Mouse (Mus musculus) T-helper 1 cell (primary cell): Measurements from ENCODE around the gene Hnrnpdl.

ENCODE experiments used
- in situ Hi-C: fragments of 300-600 bp; cut with MboI, MseI; formaldehyde crosslinking; loops from one replicate; pipeline ENCODE4 v1.15.1; 2025; ENCODE audit warnings: high pct_unique_total_duplicates

The Hnrnpdl gene

DNA sequence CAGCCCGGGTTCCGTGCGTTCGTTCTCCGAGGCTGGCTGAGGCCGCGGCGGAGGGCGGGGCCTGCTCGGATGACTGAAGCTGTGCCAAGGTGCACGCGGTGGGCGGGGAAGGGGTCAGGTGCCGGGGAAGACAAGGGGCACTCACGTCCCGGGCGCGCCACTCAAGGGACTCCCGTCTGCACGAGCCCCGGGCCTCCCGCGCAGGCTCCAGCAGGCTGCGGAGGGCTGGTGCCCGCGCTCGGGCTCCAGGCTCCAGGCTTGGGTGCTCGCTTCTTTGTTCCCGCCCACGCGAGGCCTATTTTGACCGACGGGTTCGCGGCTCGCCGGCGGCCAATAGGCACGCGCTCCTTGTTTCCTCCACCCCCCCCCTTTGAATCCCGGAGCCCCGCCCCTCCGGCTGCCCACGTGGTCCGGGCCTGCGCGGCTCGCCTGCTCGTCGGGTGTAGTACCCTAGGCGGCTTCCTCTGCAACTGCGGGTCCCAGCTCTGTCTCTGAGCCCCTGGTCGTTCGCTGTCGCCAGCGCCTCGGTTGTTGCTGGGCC lies at the start of gene Hnrnpdl, which contains the start of gene Enoph1:
TSS of gene Hnrnpdl (minus strand) at position 63 of the 541 bp plus-strand sequence.
TSS of gene Enoph1 (plus strand) at position 384 of the 541 bp plus-strand sequence.
- in situ Hi-C loops: loop anchor here (5.0 kb wide), 1 partner anchor 67 kb away; no protein-coding TSS in a partner anchor

DNA sequence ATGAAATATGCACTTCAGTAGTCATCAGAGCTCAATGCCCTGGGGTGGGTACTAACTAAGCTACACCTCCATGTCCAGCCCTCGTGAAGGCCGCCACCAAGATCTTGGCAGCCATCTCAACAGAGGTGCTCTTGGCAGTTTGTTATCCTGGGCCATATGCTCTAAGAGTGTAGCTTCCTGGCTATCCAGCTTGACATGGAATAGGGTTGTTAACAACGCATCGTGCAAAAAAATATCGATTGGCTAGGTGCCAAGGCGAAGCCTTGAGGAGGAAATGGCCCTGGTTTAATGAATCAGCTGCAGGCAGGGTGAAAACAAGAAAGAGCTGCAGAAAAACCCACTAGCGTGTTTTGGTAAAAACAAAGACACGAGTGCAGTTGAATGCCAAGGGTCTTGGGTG lies 45.6 kb upstream of the Hnrnpdl start:
- in situ Hi-C loops: no loop called here

DNA sequence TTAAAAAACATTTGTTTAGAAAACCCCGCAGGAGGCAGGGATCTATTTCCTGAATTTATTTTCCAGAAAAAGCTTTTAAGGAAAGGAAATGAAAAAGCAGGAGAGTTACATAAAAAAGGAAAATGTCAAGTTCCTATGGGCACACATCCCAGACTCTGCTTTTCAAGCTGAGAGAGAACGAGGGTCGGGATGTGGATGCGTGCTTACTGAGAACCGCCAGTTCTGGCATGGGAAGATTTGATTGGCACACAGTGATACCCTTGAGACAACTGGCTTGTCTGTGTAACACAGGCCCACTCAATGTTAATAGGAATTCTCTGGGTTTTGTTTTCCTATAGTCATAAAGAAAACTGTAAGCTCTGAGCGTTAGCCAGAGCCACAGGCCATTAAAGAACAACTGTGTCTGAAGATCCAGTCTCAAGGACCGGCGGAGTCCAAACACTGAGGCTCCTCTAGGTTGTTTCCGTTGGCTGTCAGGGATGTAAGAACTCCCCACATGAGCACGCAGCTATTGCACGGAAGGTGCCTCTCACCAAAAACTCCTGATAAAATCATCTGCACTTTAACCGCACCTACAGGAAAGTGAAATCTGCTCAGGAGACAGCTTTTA lies 44.6 kb upstream of the Hnrnpdl start:
- in situ Hi-C loops: no loop called here

DNA sequence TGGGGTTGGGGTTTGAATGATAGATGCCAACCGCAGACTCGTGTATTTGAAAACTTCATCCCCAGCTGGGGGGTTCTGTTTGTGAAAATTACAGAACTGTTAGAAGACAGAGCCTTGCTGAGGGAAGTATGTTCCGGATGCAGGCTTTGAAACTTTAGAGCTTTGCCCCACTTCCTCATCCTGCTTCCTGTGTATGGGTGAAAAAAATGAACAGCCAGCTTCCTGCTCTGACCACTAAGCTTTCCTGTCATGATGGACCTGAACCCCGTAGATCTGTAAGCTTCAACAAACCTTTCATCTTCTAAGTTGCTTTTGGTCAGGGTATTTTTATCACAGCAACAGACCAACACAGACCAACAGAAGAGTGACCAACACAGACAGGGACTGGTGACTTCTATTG lies 42.5 kb upstream of the Hnrnpdl start:
- in situ Hi-C loops: no loop called here

DNA sequence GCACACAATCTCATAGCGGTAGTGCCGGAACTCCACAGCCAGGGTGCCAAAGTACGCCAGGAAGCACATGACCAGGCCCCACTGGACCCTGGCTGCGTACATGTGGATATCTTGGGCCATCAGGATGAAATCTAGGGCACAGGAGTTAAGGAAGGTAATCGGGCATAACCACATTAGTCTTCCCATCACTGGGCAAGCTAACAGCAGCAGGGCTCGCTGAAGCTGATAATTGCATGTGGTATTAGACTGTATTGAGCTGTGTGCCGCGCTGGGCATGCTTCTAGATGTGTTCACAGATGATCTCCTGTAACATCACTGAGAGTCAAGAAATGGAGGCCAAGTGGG lies 40.4 kb upstream of the Hnrnpdl start:
- in situ Hi-C loops: loop anchor here (10.0 kb wide), 2 partner anchors 225 to 265 kb away; no protein-coding TSS in a partner anchor

DNA sequence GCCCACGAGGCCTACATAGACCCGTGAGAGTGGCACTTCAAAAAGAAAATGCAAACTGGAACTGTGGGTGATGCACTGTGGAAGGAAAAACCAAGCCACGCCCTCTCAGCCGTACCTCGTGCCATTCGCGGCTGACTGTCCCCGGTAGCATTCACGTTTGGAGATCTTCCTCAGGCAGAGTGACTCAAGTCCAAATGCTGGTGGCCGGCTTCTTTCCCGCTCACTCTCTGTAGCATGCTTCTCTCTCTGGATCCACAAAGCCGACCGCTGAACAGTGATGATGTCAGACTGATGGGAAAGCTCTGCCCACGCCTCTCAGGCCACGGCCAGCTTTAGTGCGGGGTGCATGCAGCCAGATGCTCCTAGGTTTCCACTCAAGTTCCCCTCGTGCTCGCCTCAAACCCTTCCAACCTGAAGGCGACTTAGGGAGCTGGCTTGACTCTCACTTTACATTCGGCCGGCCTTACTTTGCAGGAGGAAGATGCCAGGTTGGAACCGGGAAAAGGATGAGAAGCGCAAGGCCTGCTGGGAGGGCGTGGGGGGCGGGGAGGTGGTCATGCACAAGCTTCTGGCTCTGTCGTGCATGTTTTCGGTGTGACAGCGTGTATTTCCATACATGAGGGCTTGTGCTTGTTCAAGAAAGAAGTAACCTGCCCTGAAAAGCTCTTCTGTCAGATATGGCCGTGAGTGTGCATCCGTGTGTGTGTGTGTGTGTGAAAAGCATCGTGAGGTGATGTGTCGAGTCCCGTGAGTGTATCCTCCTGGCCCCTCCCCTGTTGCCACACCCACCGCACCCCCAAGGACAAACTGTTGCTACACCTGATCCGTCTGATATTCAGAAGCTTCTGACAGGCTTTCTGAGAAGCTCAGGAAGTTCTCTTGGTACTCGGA lies 39.8 kb upstream of the Hnrnpdl start:
- in situ Hi-C loops: loop anchor here (10.0 kb wide), 2 partner anchors 226 to 266 kb away; no protein-coding TSS in a partner anchor

DNA sequence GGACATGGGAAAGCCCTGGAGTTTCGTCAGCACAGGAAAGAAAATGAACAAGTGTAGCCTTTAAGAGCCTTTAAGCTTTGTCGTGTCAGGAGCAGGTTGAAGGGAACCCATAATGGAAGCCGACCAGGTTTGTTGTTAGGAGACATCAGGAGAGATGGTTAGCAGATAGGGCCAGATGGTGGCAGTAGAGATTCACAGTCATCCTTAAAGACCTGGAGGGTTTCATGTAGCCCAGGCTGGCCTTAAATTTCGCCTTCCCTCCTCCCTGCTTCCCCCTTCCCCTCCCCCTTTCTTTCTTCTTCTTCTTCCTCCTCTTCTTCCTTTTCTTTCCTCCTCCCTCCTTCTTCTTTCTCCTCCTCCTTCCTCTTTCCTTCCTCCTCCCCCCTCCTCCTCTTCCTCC lies 35.1 kb upstream of the Hnrnpdl start:
- in situ Hi-C loops: loop anchor here (5.0 to 10.0 kb wide), 3 partner anchors 168 to 270 kb away; no protein-coding TSS in a partner anchor

DNA sequence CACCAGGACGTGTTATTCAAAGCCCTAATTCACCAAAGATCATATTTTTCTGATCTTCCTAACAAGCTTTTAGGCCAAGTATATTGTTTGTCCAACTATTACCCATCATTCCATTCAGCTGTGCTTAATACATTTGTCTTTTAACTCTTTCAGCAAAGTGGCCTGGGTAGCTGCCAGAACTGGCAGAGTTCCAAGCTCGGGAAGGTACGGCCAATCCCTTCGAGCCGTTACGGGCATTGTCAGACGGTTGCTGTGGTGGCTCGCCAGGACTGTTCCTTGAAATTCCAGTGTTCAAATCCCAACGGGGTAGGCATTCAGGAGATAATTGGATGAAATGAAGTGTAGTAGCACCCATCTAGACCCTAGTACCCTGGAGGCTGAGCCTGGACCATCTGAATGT lies 33.1 kb upstream of the Hnrnpdl start:
- in situ Hi-C loops: loop anchor here (5.0 to 10.0 kb wide), 3 partner anchors 170 to 272 kb away; no protein-coding TSS in a partner anchor

DNA sequence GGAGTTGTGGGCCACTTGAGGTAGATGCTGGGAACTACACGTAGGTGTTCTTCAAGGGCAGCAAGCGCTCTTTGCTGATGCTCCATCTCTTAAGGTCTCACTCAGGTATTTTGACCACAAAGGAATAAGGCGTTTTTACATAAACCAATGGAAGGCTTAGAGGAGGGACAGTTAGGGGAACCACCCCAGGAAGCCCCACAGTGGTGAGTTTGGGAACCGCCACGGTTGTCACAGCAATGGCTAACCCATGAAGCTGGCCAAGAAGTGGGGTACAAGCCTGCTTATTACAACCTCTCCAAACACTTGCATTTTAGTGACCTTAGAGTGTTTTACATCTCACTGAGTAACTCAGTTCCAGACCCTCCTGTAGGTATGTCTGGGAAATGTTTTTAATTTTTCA lies 32.1 kb upstream of the Hnrnpdl start:
- in situ Hi-C loops: loop anchor here (5.0 to 10.0 kb wide), 3 partner anchors 171 to 273 kb away; no protein-coding TSS in a partner anchor

DNA sequence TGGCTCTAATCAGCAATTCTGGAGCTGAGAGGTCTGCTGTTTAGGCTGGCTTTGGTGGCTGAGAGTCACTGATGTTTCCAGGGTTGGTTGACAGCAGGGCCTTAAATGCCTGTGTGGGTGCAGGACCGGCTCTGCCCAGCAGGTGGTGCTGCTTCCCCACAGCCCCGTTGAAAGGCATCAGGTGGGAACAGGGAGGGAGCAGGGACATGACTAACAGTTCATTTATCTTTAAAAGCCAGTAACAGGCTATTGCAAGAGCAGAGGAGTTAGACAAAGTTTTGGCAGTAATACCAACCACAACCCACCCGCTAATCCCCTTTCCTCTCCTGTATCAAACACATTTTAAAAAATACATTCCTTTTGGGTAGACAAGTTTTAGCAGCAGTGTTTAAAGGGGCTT lies 30.8 kb upstream of the Hnrnpdl start:
- in situ Hi-C loops: loop anchor here (5.0 to 10.0 kb wide), 3 partner anchors 172 to 275 kb away; no protein-coding TSS in a partner anchor

DNA sequence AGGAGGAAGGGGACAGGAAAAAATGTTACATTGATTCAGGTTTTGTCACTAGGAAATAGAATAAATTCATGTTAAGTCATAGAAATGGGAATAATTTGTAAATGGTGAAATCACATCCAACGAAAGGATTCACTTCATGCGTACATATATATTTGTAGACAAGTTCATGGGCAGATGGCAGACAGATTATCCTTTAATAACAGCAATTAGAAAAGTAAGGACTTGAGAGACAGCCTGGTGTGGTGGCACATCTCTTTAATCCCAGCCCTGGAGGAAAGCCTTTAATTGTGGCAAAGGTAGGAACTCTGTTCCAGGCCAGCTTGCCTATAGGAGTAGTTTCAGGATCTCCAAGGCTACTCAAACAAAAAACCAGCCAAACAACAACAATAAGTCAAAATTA lies 30.1 kb upstream of the Hnrnpdl start:
- in situ Hi-C loops: no loop called here

DNA sequence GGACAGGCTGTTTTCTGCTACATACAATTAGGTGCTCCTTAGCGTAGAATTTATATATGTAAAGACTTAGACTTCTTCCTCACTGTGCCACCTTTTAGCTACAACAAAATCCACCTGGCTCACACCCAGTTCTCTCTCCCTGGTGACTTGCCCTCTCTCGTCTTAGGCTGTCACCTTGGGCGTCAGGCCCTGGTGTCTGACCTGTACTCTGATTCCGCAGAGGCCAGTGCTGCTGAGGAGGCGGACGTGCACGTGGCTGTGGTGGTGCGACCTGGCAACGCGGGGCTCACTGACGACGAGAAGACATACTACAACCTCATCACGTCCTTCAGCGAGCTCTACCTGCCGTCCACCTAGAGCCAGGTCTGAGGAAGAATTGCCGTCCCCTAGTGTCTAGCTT lies 28.1 kb upstream of the Hnrnpdl start:
- in situ Hi-C loops: no loop called here

DNA sequence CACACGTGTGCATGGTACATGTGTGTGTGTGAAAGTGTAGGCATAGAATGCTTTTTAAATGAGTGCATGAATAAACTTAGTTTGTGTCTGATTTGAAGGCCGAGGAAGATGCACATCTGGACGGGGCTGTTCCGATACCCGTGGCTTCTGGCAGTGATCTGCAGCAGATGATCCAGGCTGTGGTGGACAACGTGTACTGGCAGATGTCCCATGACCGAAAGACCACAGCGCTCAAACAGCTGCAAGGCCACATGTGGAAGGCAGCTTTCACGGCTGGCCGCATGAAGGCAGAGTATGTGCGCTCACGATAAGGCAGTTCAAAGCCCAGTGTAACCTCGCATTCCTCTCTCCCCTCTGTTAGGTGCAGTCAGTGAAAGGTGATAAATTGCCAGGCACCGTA lies 21.4 kb upstream of the Hnrnpdl start:
- in situ Hi-C loops: no loop called here

DNA sequence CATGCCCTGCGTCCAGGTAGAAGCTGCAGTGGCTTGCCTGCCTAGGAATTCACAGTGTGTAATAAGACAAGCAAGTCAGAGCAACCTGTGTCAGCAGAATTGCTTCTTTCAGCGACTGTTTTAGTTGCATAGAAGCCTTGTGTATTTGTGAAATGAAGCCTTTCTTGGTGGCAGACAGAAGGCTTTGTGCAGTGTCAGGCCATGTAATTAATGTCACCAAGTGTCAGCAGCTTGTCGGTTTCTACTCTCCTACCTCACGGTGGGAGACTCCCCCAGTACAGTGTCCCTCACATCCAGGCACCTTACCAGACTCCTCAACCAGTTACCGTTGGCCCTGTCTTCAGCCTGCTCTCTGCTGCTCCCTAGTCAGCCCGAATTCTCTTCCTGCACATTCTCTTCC lies 19.9 kb upstream of the Hnrnpdl start:
- in situ Hi-C loops: no loop called here

DNA sequence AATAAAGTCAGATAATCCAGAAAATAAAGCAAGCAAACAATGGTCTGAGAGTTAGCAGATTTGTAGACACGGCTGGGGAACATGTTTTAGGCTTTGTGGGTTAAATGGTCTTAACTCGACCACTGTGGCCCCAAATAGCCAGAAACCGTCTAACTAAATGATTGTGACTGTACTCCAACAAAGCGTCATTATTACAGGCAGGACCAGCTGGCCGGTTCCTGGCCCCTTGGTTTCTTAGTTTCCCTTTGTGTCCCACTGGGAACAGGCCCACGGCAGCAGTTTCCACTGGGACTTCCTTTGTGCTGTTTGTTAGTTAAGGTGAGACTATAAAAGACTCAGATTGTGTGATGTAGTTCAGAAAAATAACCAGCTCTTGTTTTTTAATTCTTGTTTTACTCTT lies 19.3 kb upstream of the Hnrnpdl start:
- in situ Hi-C loops: no loop called here

DNA sequence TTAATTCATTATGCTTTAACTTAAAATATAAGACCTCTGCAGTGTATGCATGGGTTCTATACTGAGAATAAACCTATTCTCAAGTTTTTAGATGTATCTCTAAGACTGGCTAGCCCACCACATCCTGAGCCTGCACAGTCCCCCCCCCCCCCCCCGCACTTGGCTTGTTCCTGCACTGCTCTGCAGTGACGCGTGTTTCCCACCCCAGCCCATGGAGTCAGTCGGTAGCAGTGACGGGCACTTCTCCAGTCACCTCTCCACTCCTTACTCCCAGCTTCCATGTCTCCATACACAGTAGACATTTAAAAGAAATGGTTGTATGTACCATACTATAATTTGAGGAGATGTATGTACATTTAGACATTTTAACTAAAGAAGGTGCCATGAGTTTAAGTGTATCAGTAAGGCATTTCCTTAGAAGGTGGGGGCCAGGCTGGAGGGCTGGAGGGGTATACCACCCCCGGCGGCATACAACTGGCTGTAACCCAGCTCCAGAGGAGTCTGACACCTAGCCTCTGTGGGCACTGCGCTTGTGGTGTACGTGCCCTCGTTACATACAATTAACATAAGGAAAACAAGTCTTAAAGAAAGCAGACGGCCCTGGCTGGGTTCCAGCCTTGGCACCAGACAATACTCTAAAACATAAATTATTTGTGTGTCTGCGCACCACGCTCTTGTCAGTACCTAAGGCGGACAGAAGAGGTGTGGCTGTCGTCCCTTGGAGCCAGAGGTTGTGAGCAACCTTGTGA lies 18.2 kb upstream of the Hnrnpdl start:
- in situ Hi-C loops: no loop called here

DNA sequence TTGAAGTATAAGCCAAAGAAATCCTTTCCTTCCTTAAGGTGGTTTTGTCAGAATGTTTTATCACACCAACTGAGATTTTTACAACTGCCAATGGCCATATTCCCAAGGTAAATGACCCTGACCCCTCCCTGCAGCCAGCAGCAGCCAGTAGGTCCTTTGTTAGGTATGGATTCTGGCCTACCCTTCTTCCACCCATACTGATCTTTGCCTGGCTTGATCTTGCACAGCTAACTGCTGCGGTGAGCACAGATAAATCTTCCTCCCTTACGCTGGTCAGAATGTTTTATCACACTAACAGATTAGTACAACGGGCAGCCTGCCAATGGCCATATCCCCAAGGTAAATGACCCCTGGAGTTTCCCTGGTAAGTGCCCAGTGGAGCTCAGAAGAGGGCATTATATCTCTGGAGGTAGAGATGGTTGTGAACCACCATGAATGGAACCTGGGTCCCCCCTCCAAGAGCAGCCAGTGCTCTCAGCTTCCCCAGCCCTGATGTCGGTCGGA lies 16.5 kb upstream of the Hnrnpdl start:
- in situ Hi-C loops: no loop called here

DNA sequence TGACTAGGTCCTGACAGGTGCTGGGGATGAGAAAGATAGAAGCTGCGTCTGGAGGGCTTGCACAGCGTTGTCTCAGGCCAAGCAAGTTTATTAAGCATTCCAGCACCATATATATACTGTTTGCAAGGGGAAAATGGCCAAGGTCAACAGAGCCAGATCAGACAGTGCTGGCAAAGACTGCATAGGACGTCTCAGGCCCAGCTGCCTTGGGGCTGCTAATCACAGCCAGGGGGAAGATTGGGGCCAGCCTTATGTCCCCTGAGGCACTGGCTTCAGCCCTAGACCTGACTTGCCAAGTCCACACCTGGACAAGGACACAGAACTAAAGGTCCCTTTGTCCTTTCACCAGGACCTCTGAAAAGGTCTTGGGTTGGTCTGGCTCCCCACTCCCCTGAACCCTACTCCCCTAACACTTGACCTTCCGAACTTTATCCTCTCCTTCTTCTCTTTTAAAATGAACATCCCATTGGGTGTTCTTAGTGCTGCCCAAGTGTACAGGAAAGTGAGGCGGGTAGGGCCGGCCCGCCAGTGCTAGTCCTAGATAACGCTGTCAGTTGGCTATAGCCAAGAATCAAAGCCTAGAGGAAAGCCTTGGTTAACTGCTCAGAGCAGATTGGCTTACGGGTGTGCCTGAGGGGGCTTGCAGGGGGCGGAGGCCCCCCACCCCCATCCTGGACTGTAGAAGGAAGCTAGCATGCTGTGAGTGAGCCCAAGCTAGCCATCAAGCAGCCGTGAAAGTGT lies 15.5 kb upstream of the Hnrnpdl start:
- in situ Hi-C loops: no loop called here

DNA sequence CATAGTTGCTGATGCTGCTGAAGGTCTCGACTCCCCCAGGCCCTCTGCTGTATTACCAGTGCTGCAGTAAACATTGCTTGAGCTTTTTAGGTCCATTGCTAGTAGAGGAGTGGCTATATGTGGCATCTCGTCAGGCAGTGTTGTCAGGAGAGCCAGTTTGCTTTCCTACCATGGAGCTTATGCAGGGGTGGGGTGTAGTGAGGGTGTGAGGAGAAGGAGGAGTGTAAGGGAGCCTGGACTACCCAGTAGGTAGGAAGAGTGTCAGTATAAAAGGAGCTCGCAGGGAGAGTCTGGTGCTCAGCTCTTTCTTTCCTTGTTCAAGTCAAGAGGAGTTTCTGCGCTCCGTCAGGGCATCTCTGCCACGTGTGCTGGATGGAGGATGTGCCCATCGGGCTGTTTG lies 13.3 kb upstream of the Hnrnpdl start:
- in situ Hi-C loops: no loop called here

DNA sequence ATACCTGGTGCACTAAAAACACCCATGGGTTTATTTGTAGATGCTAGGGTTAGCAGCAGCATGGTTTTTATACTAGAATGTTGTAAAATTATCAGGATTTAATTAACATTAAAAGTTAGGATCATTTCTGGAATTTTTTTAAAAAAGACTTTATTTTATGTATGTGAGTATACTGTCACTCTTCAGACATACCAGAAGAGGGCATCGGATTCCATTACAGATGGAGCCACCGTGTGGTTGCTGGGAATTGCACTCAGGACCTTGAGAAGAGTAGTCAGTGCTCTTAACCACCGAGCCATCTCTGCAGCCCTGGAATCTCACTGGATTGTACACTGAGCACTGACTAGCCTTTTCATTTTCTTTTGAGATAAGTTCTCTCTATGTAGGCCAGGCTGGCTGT lies 10.4 kb upstream of the Hnrnpdl start:
- in situ Hi-C loops: no loop called here

DNA sequence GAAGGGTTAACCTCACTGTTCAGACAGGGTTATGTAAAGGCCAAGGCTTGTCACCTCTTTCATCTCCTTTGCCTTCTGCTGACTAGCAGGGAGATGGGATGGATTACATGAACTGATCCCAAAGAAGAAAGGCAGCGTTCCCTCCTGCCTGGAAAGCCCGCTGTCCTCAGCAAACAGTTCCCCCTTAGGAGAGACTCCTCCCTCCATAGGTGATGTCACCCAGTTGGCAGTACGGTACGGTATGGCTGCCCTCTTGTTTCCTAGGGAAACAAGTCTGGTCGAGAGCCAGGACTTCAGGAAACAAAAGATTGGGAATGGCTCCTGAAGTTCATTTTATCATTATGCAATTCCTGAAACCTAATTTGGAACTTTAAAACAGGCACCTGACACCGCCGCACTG lies 8.4 kb upstream of the Hnrnpdl start:
- in situ Hi-C loops: no loop called here
